In the genomic region with DNA sequence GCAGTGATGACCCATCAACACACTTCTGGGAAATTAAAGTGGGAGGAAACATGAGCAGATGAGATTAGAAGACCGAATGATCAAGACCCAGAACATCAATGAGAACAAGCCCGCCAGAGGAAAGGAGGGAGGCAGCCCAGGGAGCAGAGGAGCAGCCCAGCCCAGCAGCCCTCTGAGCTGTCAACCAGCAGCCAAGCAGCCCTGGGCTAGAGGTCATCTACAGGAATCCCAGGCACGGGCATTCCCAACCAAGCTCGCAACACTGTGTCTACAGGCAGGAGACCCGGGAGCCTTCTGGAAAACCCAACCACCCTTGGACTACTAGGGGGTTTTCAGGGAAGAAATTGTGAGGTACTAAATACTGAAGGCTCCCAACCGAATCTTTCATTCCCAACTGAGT, we compare ENCODE assay signal across 18 mouse cellular contexts.
"Had no signal": no experiment of that assay in that cellular context is flagged by ENCODE, and none has a peak within 500 bp of the region (broad histone marks: within the 10 kb centered on the region; RNA-seq: fewer than 3 reads in every experiment).

No protein-coding gene starts in this region.

- H3K27me3 ChIP-seq: liver, embryonic 13.5 days; midbrain, embryonic 12.5 days; midbrain, embryonic 15.5 days; neural tube, embryonic 12.5 days; neural tube, embryonic 15.5 days had no signal

- H3K27ac ChIP-seq: kidney, postnatal 0 days; left cerebral cortex, adult 2 months; liver, embryonic 13.5 days; midbrain, embryonic 12.5 days; midbrain, embryonic 15.5 days; neural tube, embryonic 12.5 days; neural tube, embryonic 15.5 days; stomach, postnatal 0 days had no signal

- DNase-seq: kidney, adult 9 months; kidney, postnatal 36 days; layer of hippocampus, postnatal 36 days; liver, embryonic 13.5 days; lung, adult 2 months; lung, postnatal 36 days; right cerebral cortex, adult 18-20 months; right cerebral cortex, postnatal 14 days; right cerebral cortex, postnatal 4 days; thymus, adult 18-20 months; thymus, postnatal 36 days had no signal

- H3K9me3 ChIP-seq: liver, embryonic 13.5 days; midbrain, embryonic 12.5 days; midbrain, embryonic 15.5 days; neural tube, embryonic 12.5 days; neural tube, embryonic 15.5 days had no signal

- H3K4me1 ChIP-seq: neural tube, embryonic 12.5 days had no signal

- H3K9ac ChIP-seq: liver, embryonic 13.5 days; midbrain, embryonic 12.5 days; midbrain, embryonic 15.5 days; neural tube, embryonic 12.5 days; neural tube, embryonic 15.5 days had no signal

- H3K4me2 ChIP-seq: liver, embryonic 13.5 days; midbrain, embryonic 12.5 days; midbrain, embryonic 15.5 days; neural tube, embryonic 12.5 days; neural tube, embryonic 15.5 days had no signal

- H3K4me3 ChIP-seq: left cerebral cortex, adult 2 months; liver, embryonic 13.5 days; midbrain, embryonic 12.5 days; midbrain, embryonic 15.5 days; neural tube, embryonic 12.5 days; neural tube, embryonic 15.5 days had no signal

- ATAC-seq: midbrain, embryonic 15.5 days had no signal

- H3K36me3 ChIP-seq: liver, embryonic 13.5 days; midbrain, embryonic 15.5 days; neural tube, embryonic 15.5 days had no signal
